Mouse (Mus musculus): ENCODE results near the gene Mcat. TPM values are rescaled to one million over a fixed set of nuclear protein-coding genes. Genes with fewer than 3 reads are reported as not detected.

Gene Mcat
- polyA plus RNA-seq, 1 experiment from 2014 or later, result 34.3 TPM

DNA sequence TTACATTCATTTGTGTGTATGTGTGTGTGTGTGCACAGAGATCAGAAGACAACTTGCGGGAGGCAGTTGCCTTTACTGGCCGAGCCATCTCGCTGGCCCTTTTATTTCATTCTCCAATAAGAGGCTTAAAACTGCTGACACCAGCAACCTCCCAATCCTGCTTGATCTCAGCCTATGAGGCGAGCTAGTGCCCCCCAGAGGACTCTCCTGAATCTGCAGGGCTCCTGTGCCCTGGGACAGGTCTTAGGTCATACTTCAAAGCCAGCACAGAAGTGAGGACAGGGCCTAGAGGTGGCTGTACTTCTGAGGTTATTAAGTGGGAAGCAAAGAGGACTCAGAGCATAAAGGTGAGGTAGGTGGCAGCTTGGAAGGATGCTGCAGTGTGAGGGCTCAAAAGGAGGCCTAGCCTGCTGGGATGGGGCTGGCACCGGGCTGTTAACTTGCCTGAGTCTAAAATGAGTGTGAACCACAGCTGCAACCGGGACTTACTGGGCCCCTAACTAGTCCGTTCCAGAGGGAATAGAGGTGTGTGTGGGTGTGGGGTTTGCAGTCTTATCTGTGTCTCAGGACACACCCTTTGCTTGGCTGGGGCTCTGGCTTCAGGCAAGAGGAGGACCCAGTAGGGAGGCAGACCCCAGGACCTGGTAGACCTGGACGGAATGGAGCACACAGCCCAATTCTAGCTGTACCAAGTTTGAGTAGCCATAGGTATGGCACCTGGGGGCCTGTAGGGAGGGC is 20.0 kb upstream of the Mcat start:
- Histone ChIP-seq H3K4me3 (replicated peaks; ENCODE audit: low read length) (no peak overlapping the region), H3K4me2 (ENCODE audit: low read length) (no peak overlapping the region), H3K27ac (ENCODE audit: low read length) (no peak overlapping the region), H3K27me3 (replicated peaks; ENCODE audit: control insufficient read depth, insufficient read depth, low read length) (no peaks in the 10 kb centered on the region), H3K36me3 (ENCODE audit: control insufficient read depth, insufficient read depth) (peaks cover 46% of the 10 kb centered on the region), H3K9me3 (ENCODE audit: control insufficient read depth, low read length) (no peaks in the 10 kb centered on the region), H3K9ac (replicated peaks; ENCODE audit: low read depth, low read length) (no peak overlapping the region), H3K4me1 (replicated peaks; ENCODE audit: control insufficient read depth, insufficient read depth, low read length) (no peaks in the 10 kb centered on the region)
- WGBS, result 71% methylated on average over 8 of the region's 8 CpGs
- no peak for ATAC-seq

DNA sequence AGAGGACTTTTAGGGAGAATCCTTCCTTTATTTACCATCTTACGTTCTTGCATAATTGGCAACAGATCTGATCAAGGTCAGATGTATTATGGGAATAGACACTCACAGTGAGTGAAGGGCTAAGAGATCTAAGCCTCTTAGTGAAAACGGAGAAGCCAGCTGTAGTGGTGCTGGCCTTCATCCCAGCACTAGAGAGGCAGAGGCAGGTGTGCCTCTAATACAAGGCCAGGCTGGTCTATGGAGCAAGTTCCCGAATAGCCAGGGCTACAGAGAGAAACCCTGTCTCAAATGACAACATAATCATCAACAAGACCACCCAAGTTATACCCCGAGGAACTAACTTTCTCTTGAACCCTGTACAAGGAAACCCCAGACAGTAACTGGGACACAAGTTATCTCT is 19.3 kb upstream of the Mcat start:
- no peaks in the 10 kb centered on the region for H3K9me3 ChIP-seq (ENCODE audit: control insufficient read depth, low read length)
- no peak overlapping the region for H3K4me2 ChIP-seq (ENCODE audit: low read length)
- no peak for ATAC-seq
- H3K27ac ChIP-seq (ENCODE audit: low read length), result no peak overlapping the region
- no peak overlapping the region for H3K4me3 ChIP-seq (replicated peaks; ENCODE audit: low read length)
- 81% methylated on average over 4 of the region's 4 CpGs for WGBS
- no peak overlapping the region for H3K9ac ChIP-seq (replicated peaks; ENCODE audit: low read depth, low read length)
- no peaks in the 10 kb centered on the region for H3K27me3 ChIP-seq (replicated peaks; ENCODE audit: control insufficient read depth, insufficient read depth, low read length)
- H3K4me1 ChIP-seq (replicated peaks; ENCODE audit: control insufficient read depth, insufficient read depth, low read length), result no peaks in the 10 kb centered on the region
- H3K36me3 ChIP-seq (ENCODE audit: control insufficient read depth, insufficient read depth), result peaks cover 45% of the 10 kb centered on the region

DNA sequence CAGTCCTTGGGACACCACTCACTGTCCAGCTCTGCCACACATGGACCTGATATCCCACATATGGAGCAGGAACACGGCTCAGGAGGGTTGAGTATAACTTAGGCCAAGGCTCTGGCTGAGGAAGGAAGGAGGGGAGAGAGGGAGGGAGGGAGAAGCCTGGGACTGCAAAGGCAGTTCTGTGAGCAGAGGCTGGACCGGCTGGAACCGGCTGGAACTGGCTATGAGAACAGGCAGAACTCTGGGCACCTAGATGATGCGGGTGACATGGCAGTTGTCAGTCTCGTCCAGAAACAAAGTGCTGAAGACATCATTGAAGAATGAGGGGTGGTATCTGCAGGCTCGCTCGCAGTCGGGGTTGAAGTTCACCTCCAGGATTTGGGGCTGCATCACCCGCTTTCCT is 13.1 kb upstream of the Mcat start:
- Histone ChIP-seq H3K4me1 (replicated peaks; ENCODE audit: control insufficient read depth, insufficient read depth, low read length) (no peaks in the 10 kb centered on the region), H3K4me2 (ENCODE audit: low read length) (no peak overlapping the region), H3K4me3 (replicated peaks; ENCODE audit: low read length) (no peak overlapping the region), H3K9me3 (ENCODE audit: control insufficient read depth, low read length) (no peaks in the 10 kb centered on the region), H3K9ac (replicated peaks; ENCODE audit: low read depth, low read length) (no peak overlapping the region), H3K27ac (ENCODE audit: low read length) (no peak overlapping the region), H3K36me3 (ENCODE audit: control insufficient read depth, insufficient read depth) (peaks cover 29% of the 10 kb centered on the region), H3K27me3 (replicated peaks; ENCODE audit: control insufficient read depth, insufficient read depth, low read length) (no peaks in the 10 kb centered on the region)
- no peak for ATAC-seq
- 95% methylated on average over 9 of the region's 9 CpGs for WGBS

DNA sequence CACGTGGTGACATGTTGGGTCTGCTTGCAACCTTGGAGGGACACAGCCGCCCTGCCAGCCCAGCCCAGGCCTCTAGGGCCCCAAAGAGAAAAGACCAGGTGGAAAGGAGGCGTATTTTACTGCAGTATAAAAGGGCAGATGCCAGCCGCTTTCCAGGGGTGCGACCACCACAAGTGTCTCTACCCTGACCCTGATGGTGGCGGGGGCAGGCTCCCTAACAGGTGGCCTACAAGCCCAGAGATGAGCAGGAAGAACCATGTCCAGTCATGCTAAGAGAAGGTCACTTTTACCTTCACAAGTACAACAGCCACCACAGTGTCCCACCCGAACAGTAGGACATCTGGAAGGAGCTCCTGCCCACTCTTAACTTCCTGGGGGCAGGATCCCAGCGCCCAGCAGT is 12.0 kb upstream of the Mcat start:
- no peaks in the 10 kb centered on the region for H3K9me3 ChIP-seq (ENCODE audit: control insufficient read depth, low read length)
- 95% methylated on average over 8 of the region's 8 CpGs for WGBS
- no peak overlapping the region for H3K4me2 ChIP-seq (ENCODE audit: low read length)
- H3K27me3 ChIP-seq (replicated peaks; ENCODE audit: control insufficient read depth, insufficient read depth, low read length), result no peaks in the 10 kb centered on the region
- no peak for ATAC-seq
- no peak overlapping the region for H3K27ac ChIP-seq (ENCODE audit: low read length)
- no peak overlapping the region for H3K4me3 ChIP-seq (replicated peaks; ENCODE audit: low read length)
- no peak overlapping the region for H3K9ac ChIP-seq (replicated peaks; ENCODE audit: low read depth, low read length)
- H3K4me1 ChIP-seq (replicated peaks; ENCODE audit: control insufficient read depth, insufficient read depth, low read length), result no peaks in the 10 kb centered on the region
- H3K36me3 ChIP-seq (ENCODE audit: control insufficient read depth, insufficient read depth), result peaks cover 23% of the 10 kb centered on the region

DNA sequence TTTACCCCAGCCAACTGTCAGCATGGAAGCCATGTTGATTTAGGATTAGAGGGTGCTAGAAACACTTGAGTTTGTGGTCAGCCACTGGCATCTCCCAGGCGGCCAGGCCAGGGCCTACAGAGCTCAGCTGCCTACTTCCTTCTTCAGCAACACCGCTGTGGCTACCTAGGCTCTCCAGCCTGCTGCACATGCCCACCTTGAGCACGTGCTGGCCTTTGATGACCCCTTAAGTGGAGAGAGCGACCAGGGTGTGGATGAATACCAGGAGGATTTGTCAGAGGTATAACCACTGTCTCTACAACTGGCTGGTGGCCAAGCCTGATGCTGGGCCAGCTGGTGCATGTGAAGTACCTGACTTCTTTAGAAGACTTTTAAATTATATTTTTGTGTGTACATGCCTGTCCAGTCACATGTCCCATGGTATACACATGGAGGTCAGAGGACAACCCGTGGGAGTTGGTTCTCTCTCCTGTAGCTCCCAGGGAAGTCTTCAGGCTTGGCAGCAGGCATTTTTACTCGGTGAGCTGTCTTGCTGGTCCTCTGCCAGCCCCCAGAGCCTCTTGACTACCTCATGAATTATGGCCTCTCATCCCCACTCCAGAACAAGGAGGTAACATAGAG is 11.3 kb upstream of the Mcat start:
- WGBS, result 88% methylated on average over 6 of the region's 6 CpGs
- peaks cover 18% of the 10 kb centered on the region; the same call in 1 of the 2 replicates for H3K36me3 ChIP-seq (ENCODE audit: control insufficient read depth, insufficient read depth)

DNA sequence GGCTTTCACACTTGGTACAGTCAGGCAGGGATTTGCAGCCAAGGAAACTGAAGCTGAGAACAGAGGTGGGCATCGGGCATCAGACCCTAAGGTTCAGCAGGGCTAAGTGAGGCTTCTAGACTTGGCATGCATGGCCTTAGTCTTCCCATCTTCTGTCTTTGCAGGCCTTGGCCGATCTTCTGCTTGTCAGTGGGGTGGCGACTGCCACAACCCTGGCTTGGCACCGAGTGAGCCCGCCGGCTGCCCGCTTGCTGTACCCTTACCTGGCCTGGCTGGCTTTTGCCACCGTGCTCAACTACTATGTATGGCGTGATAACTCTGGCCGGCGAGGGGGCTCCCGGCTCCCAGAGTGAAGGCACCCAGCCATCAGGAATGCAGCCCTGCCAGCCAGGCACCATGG is 10.0 kb upstream of the Mcat start:
- no peak overlapping the region for H3K4me3 ChIP-seq (replicated peaks; ENCODE audit: low read length)
- no peaks in the 10 kb centered on the region for H3K27me3 ChIP-seq (replicated peaks; ENCODE audit: control insufficient read depth, insufficient read depth, low read length)
- ATAC-seq, result no peak
- H3K36me3 ChIP-seq (ENCODE audit: control insufficient read depth, insufficient read depth), result peaks cover 12% of the 10 kb centered on the region; the same call in 1 of the 2 replicates
- 95% methylated on average over 12 of the region's 12 CpGs for WGBS
- no peak overlapping the region for H3K4me2 ChIP-seq (ENCODE audit: low read length)
- H3K9me3 ChIP-seq (ENCODE audit: control insufficient read depth, low read length), result no peaks in the 10 kb centered on the region
- no peak overlapping the region for H3K27ac ChIP-seq (ENCODE audit: low read length)
- H3K4me1 ChIP-seq (replicated peaks; ENCODE audit: control insufficient read depth, insufficient read depth, low read length), result no peaks in the 10 kb centered on the region
- no peak overlapping the region for H3K9ac ChIP-seq (replicated peaks; ENCODE audit: low read depth, low read length)

More for the DNA sequence above, 11.3 kb upstream of the Mcat start:
- no peak overlapping the region for H3K4me3 ChIP-seq (replicated peaks; ENCODE audit: low read length)
- H3K4me1 ChIP-seq (replicated peaks; ENCODE audit: control insufficient read depth, insufficient read depth, low read length), result no peaks in the 10 kb centered on the region
- H3K27ac ChIP-seq (ENCODE audit: low read length), result no peak overlapping the region
- no peak for ATAC-seq
- H3K9ac ChIP-seq (replicated peaks; ENCODE audit: low read depth, low read length), result no peak overlapping the region
- H3K9me3 ChIP-seq (ENCODE audit: control insufficient read depth, low read length), result no peaks in the 10 kb centered on the region
- H3K4me2 ChIP-seq (ENCODE audit: low read length), result no peak overlapping the region
- H3K27me3 ChIP-seq (replicated peaks; ENCODE audit: control insufficient read depth, insufficient read depth, low read length), result no peaks in the 10 kb centered on the region

DNA sequence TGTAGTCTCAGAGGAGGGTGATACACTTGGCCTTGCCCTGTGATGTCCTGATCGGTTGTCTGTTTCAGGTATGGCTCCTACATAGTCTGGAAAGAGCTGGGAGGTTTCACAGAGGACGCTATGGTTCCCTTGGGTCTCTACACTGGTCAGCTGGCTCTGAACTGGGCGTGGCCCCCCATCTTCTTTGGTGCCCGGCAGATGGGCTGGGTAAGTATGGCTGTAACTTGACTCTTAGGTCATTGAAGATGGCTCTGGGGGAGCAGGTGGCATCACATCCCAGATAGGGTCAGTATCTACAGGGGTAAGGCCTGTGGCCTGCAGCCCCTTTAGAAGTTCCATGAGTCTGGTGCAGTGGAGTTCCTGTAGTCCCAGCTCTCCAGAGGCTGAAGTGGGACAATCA is 8.5 kb upstream of the Mcat start:
- H3K9me3 ChIP-seq (ENCODE audit: control insufficient read depth, low read length), result no peaks in the 10 kb centered on the region
- peaks cover 7% of the 10 kb centered on the region; the same call in 1 of the 2 replicates for H3K36me3 ChIP-seq (ENCODE audit: control insufficient read depth, insufficient read depth)
- H3K4me3 ChIP-seq (replicated peaks; ENCODE audit: low read length), result no peak overlapping the region
- ATAC-seq, result no peak
- no peak overlapping the region for H3K4me2 ChIP-seq (ENCODE audit: low read length)
- WGBS, result 87% methylated on average over 4 of the region's 4 CpGs
- no peak overlapping the region for H3K9ac ChIP-seq (replicated peaks; ENCODE audit: low read depth, low read length)
- H3K27me3 ChIP-seq (replicated peaks; ENCODE audit: control insufficient read depth, insufficient read depth, low read length), result no peaks in the 10 kb centered on the region
- H3K4me1 ChIP-seq (replicated peaks; ENCODE audit: control insufficient read depth, insufficient read depth, low read length), result no peaks in the 10 kb centered on the region
- no peak overlapping the region for H3K27ac ChIP-seq (ENCODE audit: low read length)

DNA sequence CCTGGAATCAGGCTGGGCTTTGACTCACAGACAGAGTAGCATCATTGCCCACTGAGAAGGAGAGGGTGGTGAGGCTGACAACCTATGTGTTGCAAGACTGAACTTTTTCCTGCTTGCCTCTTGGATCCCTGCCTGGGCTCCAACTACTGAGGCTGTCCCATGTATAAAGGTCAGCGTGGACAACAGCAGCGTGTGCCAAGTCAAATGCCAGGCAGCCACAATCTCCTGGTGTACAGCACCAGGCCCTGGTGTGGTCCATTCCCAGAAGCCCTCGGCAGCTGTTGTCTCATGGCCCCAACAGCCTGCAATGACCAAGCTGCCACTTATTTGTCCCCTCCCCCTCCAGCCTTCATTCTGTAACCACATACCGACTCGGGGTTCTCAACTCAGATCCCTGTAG is 8.0 kb upstream of the Mcat start:
- ATAC-seq, result no peak

DNA sequence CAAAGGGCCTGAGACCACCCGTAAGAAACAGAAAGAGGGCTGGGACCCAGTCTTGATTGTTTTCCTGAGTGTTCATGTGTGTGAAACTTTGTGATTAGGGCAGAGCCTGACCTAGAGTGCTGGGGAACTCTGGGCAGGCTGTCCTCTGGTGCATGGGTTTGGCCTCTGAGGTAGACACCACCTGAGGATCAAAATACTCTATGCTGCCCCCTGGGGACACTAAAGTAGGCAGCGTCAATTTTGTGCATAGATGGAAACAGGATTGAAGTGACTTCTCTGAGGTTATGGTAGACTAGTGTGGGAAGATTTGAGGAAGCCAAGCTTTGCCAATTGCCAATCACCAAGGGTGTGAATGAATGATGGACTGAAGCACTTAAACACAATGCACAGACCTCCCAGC is 7.1 kb upstream of the Mcat start:
- H3K27ac ChIP-seq (ENCODE audit: low read length), result no peak overlapping the region
- 70% methylated on average over 2 of the region's 2 CpGs for WGBS

More for the DNA sequence above, 8.0 kb upstream of the Mcat start:
- H3K4me2 ChIP-seq (ENCODE audit: low read length), result no peak overlapping the region
- no peak overlapping the region for H3K27ac ChIP-seq (ENCODE audit: low read length)
- H3K9me3 ChIP-seq (ENCODE audit: control insufficient read depth, low read length), result no peaks in the 10 kb centered on the region
- no peaks in the 10 kb centered on the region for H3K4me1 ChIP-seq (replicated peaks; ENCODE audit: control insufficient read depth, insufficient read depth, low read length)
- WGBS, result 89% methylated on average over 5 of the region's 5 CpGs
- no peak overlapping the region for H3K9ac ChIP-seq (replicated peaks; ENCODE audit: low read depth, low read length)
- no peak overlapping the region for H3K4me3 ChIP-seq (replicated peaks; ENCODE audit: low read length)
- no peaks in the 10 kb centered on the region for H3K27me3 ChIP-seq (replicated peaks; ENCODE audit: control insufficient read depth, insufficient read depth, low read length)
- peaks cover 6% of the 10 kb centered on the region; the same call in 1 of the 2 replicates for H3K36me3 ChIP-seq (ENCODE audit: control insufficient read depth, insufficient read depth)

More for the DNA sequence above, 7.1 kb upstream of the Mcat start:
- Histone ChIP-seq H3K9ac (replicated peaks; ENCODE audit: low read depth, low read length) (no peak overlapping the region), H3K4me2 (ENCODE audit: low read length) (no peak overlapping the region), H3K36me3 (ENCODE audit: control insufficient read depth, insufficient read depth) (peaks cover under 1% of the 10 kb centered on the region; the same call in 1 of the 2 replicates), H3K4me3 (replicated peaks; ENCODE audit: low read length) (no peak overlapping the region), H3K9me3 (ENCODE audit: control insufficient read depth, low read length) (no peaks in the 10 kb centered on the region), H3K27me3 (replicated peaks; ENCODE audit: control insufficient read depth, insufficient read depth, low read length) (no peaks in the 10 kb centered on the region), H3K4me1 (replicated peaks; ENCODE audit: control insufficient read depth, insufficient read depth, low read length) (no peaks in the 10 kb centered on the region)
- ATAC-seq, result no peak
